Mouse (Mus musculus) urinary bladder, adult 2 months (tissue): ENCODE results near the gene Myo1d. TPM values are rescaled to one million over a fixed set of nuclear protein-coding genes. Genes with fewer than 3 reads are reported as not detected.
A peak's percentile ranks its signal among the peaks of the same experiment; 100 is the strongest.
"Not testable (repeated sequence)": the region's sequence is repeated elsewhere in the genome, so short reads cannot be mapped to it uniquely, and the experiment has no call there.

Experiments
- DNase-seq: peaks from one replicate; pipeline ENCODE4 v3.0.0; 2022; ENCODE audit warnings: low spot score
- polyA plus RNA-seq: library from polyadenylated mRNA; depleted of rRNA; stranded (reverse); fragments of >200 nt; gene quantifications from 2 replicates; pipeline ENCODE4 v1.2.3, GENCODE M21; 2012

The Myo1d gene
- polyA plus RNA-seq, 1 experiment: 23.3 TPM

DNA sequence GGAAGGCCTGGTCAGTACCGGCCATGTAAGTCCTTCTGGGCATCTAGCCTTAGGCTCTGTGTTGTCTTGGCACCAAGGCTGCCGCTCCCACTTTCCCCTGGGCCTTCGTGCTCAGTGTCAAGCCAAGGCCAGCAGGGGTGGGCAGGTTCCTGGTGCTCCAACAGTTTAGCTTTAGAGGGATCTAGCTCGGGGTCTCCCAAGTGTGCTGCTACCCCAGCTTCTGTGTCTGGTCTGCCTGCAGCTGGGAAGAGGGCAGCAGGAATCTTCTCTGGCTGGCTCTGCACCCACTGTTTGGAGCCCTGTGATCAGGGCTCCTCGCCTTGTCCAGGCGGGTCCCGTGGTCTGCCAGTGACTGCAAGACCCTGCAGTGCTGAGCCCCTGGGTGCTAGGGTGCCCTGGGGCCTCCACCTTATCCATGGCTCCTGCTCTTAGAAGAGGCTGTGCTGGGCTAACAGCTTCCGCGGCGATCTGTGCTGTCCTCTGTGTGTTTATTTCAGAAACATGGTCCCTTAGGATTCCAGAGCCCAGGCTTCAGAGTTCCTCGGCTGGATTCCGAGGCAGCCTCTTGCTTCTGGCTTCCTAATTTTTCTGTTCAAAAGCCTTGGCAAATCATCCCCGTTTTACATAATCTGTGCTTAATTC lies 298.3 kb downstream of the Myo1d start:
- DNase-seq: no peak

DNA sequence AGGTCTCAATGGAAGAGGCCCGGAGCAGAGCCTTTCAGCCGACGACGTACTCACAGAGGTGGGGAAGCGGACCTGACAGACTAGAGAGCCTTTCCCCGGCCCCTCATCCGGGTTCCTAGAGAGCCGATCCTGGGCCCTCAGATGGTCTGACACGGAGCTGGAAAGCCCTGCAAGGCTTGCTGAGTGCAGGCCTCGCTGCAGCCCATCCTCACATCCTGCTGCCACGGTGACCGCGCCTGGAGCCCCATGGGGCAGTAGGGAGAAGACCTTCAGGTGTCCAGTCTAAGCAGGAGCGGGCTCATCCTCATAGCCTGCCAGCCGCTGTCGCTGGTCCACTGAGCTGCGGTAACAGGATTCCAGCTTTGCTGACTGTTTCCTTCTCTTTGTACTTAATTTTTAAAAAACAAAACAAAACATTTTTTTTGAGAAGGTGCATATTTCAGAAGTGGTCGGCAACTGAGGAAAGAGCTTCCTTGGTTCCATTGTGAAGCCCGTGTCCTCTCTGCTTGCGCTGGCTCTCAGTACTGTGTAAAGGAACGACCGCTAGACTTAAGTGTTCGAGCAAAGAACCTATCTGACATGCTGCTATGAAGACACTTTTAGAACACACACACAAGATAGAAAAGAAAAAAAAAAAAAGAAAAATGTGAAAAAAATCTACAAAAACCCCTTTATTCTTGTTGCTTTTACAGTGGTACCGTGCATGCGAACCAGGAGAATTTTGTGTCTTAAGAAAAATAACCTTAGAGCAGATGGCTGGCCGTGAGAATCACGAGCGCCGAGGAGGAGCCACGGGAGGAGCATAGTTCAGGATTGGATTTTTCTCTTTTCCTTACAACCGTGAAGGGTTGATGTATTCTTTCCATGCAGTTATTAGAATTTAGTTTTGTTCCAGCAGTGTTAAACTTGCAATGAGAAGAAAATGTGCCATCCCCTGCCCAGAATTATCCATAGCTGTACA lies 299.6 kb downstream of the Myo1d start:
- no peak for DNase-seq

DNA sequence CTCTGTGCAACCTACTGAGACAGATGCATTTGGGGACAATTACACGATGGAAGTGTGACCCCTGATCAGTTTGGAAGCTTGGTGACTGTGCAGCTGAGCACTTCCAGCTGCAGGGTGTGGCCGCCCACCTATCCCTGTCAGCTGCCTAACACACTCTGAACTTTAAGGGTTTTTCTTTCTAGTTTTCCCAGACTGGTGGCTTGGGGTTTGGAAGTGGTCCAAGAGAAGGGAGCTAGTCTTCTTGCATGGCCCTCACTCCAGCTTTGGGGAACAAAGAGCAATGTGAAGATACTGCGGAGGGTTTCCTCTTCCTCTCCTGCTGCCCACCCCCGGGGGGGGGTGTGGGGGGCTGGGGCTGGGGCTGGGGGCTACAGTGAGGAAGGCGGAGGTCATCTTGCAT lies 300.4 kb downstream of the Myo1d start:
- DNase-seq: no peak

DNA sequence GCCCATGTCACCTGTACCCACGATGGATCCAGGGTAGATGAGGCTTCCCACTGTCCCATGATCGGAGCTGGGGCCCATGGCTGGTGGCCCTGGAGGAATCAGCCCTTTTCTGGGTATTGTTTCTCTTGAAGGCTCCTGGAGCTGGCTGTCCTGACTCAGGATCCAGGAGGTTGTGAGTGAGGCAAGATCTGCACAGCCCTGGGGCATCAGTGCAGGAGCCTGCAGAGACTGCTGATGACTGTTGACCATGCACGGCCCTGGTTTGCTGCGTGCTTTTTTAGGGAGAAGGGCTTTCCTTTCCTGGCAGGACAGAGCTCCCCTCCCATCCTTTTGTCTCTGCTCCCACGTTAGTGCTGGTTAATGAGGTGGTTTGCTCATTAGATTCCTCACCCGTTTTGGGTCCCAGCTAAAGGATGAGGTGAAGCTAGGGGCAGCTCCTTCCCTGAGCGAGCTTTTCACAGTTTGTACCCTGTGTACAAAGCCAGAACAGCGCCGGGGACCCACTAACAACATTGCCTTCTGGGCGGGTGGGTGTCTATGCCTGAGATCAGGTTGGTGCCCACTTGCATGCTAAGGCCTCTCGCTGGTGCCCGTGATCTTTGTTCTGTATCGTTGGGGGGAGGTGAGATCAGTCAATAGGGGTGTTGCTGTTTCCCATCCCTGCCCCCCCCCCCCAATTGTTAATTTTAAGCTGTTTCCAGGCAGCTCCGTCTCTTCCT lies 301.0 kb downstream of the Myo1d start:
- no peak for DNase-seq

DNA sequence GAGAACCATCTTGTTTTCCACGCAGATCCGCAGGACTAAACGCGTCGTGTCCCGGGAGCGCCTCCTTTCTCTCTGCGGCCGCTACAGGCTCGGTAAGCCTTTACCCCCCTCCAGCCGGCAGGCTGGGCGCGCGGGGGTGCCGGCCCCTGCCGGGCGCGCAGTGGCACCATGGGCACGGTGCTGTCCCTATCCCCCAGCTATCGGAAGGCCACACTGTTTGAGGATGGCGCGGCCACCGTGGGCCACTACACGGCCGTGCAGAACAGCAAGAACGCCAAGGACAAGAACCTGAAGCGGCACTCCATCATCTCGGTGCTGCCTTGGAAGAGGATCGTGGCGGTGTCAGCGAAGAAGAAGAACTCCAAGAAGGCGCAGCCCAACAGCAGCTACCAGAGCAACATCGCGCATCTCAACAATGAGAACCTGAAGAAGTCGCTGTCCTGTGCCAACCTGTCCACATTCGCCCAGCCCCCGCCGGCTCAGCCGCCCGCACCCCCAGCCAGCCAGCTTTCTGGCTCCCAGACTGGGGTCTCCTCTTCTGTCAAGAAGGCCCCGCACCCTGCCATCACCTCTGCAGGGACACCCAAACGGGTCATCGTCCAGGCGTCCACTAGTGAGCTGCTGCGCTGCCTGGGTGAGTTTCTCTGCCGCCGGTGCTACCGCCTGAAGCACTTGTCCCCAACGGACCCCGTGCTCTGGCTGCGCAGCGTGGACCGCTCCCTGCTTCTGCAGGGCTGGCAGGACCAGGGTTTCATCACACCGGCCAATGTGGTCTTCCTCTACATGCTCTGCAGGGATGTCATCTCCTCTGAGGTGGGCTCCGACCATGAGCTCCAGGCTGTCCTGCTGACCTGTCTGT lies 302.3 kb downstream of the Myo1d start:
- DNase-seq: no peak

DNA sequence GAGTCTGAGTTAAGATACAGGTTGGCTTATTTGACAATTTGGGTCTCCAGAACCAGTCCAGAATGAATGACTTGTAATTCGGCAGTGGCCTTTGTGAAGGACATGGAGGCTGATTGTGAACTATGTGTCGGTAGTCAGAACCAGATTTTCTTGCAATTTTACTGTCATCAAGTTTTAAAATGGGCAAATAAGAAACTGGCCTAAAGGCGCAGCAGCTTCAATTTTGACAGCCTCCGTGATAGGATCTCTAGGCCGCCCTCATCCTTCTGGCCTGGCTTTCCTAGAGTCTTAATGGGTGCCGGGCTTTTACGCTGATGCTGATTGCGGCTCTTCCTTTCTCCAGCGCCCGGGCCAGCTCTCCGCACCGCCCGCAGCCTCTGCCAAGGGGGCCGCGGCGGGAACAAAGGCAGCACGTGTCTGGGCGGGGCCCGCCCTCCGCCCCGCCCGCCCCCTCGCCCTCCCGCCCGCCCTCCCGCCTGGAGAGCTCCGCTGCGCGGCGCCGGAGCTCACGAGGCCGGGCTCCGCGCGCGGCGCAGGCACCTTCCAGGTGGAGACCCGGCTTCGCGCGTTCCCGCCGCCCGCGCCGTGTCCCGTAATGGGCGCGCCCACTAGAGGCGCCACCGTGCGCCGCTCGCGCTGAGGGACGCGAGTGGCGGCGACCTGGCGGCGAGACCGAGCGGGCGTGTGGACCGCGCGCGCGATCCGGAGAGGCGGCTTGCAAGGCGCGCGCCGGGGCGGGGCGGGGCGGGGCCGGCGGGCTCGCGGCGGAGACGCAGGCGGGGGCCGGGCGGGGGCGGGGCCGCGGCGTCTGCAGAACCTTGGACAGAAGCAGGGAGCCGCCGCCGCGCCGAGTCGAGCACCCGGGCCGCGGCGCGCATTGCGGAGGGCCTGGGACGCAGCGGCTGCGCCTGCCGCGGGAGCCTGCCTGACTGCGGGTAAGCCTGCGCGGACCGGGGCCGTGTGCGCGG lies 303.3 kb downstream of the Myo1d start, which contains the start of gene Cdk5r1:
Cdk5r1 (plus strand) TSS at position 802 of the 968 bp plus-strand sequence.
- DNase-seq: peak; percentile 75

DNA sequence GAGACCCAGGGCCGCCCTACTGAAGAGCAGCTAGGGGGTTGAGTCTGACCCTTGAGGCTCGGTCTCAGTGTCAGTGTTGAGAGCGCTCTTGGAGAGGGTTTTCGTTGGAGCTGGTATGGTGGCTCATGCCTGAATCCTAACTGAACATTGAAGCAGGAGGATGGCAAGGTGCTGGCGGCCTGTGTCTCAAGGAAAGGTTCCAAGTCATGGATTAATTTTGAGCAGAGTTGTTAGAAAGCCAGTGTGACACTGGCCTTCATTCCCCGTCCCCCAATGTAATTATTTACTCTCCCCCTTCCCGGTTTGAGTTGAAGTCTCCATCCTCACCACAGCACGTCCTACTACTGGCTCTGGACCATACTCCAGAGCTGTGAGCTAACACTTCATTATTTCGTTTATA lies 304.3 kb downstream of the Myo1d start:
- DNase-seq: no peak

DNA sequence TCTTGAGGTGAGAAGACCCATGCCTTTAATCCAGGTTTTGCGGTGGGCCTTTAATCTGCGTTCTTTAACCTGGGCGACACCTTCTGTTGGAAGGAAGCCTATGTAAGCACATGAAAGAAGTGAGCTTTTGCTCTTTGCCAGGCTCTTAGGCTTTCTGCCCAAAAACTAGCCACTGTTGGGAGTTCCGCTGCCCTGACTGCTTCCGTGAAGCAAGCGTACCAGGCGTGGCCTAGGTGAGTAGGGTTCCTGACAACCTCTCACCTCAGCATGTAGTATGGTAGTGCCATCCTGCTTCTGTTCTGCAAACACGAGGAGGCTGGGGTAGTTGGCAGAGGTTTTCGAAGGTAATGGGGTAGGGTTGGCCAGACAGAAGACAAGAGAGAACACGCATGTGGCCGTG lies 305.0 kb downstream of the Myo1d start:
- DNase-seq: no peak

DNA sequence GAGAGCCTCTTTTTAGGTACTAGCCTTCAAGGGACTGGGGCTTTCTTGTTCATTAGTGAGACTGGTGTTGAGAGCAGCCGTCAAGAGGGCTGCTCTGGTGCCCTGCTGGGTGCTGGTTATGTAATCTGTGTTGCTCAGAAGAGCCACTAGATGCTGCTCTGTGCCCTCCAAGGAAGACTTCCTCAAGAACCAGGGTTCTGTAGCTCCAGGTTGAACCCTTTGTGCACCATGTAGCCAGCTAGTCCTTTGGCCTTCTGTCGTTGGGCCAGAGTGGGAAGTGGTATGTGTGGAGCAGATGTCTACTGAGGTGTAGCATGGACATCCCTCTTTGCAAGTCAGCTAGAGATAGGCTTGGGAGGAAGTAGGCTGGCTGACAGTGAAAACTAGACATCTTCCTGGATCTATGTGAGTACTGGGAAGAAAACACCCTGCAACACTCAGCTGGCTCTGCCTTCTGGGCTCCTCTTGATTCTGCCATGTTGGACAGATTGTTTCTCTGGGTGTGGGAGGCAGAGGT lies 305.6 kb downstream of the Myo1d start:
- DNase-seq: no peak

DNA sequence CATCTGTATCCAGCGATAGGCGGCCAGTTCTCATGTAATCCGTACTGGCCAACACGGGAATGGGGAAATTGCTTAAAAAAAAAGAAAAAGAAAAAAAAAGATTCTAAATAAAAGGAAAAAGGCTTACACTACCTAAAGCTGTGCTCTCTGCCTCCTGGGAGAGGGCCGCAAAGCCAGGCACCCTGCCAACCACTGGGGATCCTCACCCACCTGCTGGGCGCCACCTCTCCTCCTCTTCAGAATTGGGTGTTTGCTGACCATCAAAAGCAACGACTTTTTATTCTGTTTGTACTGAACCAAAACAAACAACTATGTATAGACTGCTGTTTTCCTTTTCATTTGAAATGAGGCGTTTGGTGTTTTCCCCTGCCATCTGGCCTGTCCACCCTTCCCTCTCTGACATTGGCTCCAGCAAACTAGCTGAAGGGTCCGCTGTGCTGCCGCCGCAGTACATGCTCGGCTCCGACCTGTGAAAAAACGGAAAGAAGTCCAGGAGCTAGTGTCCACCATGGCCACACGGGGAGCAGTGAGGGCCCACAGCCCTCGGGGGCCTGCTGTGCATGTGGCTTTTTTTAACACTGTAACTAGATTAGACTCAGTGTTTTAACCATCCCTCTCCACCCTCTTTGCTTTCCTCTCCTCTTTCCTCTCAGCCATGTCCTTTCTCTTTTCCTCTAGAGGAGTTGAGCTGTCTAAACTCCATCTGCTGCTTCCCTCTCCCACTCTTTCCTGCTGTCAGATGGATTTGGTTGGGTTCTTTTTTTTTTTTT lies 307.8 kb downstream of the Myo1d start:
- DNase-seq: no peak

DNA sequence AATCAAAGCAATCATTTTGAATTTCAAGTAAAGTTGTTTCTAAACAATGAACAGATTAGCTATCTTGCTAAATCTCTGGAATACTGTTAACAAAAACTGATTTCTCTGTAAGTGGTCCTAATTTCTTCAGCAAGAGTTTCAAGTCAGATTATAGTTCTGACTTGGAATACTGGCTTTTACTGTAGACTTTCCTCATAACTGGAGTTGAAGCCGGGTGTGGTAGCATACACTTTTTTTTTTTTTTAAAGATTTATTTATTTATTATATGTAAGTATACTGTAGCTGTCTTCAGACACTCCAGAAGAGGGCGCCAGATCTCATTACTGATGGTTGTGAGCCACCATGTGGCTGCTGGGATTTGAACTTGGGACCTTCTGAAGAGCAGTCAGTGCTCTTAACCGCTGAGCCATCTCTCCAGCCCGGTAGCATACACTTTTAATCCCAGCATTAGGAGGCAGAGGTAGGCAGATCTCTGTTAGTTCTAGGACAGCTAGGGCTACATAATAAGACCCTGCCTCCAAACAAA lies 316.2 kb downstream of the Myo1d start:
- DNase-seq: not testable (repeated sequence)

DNA sequence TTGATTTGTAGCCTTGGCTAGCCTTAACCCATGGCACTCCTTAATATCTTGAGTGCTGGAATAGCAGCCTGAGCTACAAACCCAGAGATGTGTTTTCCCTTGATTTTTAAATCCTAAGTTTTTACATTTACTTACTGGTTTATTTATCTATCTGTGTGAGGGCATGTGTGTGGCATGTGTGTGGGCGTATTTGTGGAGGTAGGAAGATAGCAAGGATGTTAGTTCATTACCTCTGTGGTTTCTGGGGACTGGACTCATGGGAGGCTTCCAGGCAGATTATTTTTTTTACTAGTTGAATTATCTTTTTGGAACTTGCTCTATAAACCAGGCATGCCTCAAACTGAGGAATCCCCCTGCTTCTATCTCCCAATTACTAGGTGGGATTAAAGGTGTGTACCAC lies 326.6 kb downstream of the Myo1d start:
- DNase-seq: no peak

DNA sequence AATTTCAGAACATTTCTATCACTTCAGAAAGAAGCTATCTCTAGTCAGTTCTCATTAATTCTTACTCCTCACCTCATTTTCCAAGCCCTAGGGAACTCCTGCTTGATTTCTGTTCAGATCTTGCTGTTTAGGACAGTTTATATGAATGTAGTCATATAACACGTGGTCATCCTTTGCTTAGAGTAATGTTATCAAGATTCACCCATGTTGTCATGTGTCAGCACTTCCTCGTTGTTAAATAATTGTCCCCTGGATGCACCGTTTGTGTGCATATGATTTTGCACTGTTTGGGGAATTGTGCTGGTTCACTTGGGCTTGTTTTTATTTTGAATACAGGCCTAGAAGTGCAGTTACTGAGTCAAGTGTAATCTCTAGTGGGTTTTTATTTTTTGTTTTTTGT lies 327.6 kb downstream of the Myo1d start:
- no peak for DNase-seq

DNA sequence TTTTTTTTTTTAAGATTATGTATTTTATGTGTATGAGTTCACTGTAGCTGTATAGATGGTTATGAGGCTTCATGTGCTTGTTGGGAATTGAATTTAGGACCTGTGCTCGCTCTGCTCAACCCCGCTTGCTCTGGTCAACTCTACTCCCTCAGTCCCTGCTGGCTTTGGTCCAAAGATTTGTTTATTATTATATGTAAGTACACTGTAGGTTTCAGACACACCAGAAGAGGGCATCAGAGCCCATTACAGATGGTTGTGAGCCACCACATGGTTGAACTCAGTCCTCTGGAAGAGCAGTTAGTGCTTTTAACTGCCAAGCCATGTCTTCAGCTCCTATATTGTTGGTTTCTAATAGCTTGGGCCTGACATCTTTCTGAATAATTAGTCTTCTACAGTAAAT lies 330.0 kb downstream of the Myo1d start:
- no peak for DNase-seq

DNA sequence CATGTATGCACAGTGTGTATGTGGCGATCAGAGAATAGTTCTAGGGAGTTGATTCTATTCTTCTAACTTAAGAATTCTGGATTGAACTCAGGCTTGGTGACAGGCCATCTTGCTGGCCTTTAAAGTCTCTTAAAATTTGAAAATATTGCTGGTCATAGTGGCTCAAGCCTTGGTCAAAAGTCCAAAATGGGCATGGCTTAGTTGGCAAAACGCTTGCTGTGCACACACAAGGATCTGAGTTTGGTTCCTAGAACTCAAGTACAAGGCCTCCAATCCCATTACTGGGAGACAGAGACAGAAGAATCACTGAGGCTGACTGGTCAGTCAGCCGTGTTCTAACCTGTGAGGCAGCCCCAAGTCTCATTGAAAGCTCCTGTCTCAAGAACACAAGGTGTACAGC lies 332.9 kb downstream of the Myo1d start:
- DNase-seq: no peak
